Mouse (Mus musculus) hindbrain, embryonic 14.5 days (tissue): ENCODE data around the gene Zfp637. TPM values are rescaled to one million over a fixed set of nuclear protein-coding genes. Genes with fewer than 3 reads are reported as not detected.
"Not testable (repeated sequence)": the region's sequence is repeated elsewhere in the genome, so short reads cannot be mapped to it uniquely, and the experiment has no call there.

ENCODE experiments used
- ATAC-seq: fragments of 200-750 bp; cut with Nextera tagmentation; 2 replicates; pipeline ENCODE4 v1.8.0; 2017; ENCODE audit warnings: moderate number of reproducible peaks, mild to moderate bottlenecking, moderate TSS enrichment, moderate library complexity; ENCODE audit not compliant: low FRiP score
- DNase-seq: peaks from one replicate; pipeline ENCODE4 v3.0.0-alpha.2; 2015; ENCODE audit warnings: low spot score
- H3K27ac ChIP-seq: fragments of 300-500 bp; sonication (generic); 2 replicates; pipeline ENCODE4 v1.5.1; 2014; ENCODE audit warnings: mild to moderate bottlenecking, moderate library complexity
- H3K27me3 ChIP-seq: fragments of 300-500 bp; sonication (generic); 2 replicates; pipeline ENCODE4 v1.6.1; 2014; ENCODE audit warnings: mild to moderate bottlenecking, low read length, mixed read lengths; ENCODE audit not compliant: control insufficient read depth, insufficient read depth
- H3K36me3 ChIP-seq: fragments of 300-500 bp; sonication (generic); replicated peaks from 2 replicates; pipeline ENCODE4 v1.6.1; 2014; ENCODE audit not compliant: control insufficient read depth, insufficient read depth
- H3K4me1 ChIP-seq: fragments of 300-500 bp; sonication (generic); replicated peaks from 2 replicates; pipeline ENCODE4 v1.6.1; 2014; ENCODE audit warnings: antibody characterized with exemption, low read length, mixed read lengths; ENCODE audit not compliant: control insufficient read depth, insufficient read depth
- H3K4me2 ChIP-seq: fragments of 300-500 bp; sonication (generic); replicated peaks from 2 replicates; pipeline ENCODE4 v1.6.1; 2014; ENCODE audit warnings: mild to moderate bottlenecking, moderate library complexity
- H3K4me3 ChIP-seq: fragments of 300-500 bp; sonication (generic); replicated peaks from 2 replicates; pipeline ENCODE4 v1.5.1; 2014; ENCODE audit warnings: mild to moderate bottlenecking, low read length
- H3K9ac ChIP-seq: fragments of 300-500 bp; sonication (generic); 2 replicates; pipeline ENCODE4 v1.6.1; 2014
- H3K9me3 ChIP-seq: fragments of 300-500 bp; sonication (generic); 2 replicates; pipeline ENCODE4 v1.6.1; 2016; ENCODE audit warnings: low read length; ENCODE audit not compliant: control insufficient read depth
- WGBS: fragments of 180-500 bp; shearing (Covaris S2); extraction: QIAGEN DNeasy Blood & Tissue Kit; methylation state at CpG from one replicate; pipeline ENCODE4 v1.1.7; 2014; 5-methylcytosine and 5-hydroxymethylcytosine counted together
- polyA plus RNA-seq: library from polyadenylated mRNA; unstranded; fragments of >200 nt; fragmentation: Nextera tagmentation; extraction: Ambion mirVana; gene quantifications from 2 replicates; pipeline ENCODE4 v1.2.1, GENCODE M21; 2014

Zfp637 gene
- polyA plus RNA-seq, 1 experiment from 2014 or later: 145 TPM

GRCm38 (mm10) chr6:117817108-117817541, 23.9 kb upstream of the Zfp637 start:
- H3K4me3 ChIP-seq: no peak overlapping the region
- no peak for DNase-seq
- WGBS: 72% methylated on average over 5 of the region's 5 CpGs
- no peak for ATAC-seq
- H3K36me3 ChIP-seq: no peaks in the 10 kb centered on the region
- H3K9me3 ChIP-seq: no peaks in the 10 kb centered on the region
- no peak overlapping the region for H3K9ac ChIP-seq
- no peak overlapping the region for H3K4me2 ChIP-seq
- no peaks in the 10 kb centered on the region for H3K27me3 ChIP-seq
- no peak overlapping the region for H3K27ac ChIP-seq
- H3K4me1 ChIP-seq: no peaks in the 10 kb centered on the region

- H3K27ac ChIP-seq: no peak overlapping the region
- H3K9me3 ChIP-seq: no peaks in the 10 kb centered on the region
- no peak for DNase-seq
- peaks cover 4% of the 10 kb centered on the region for H3K27me3 ChIP-seq
- no peaks in the 10 kb centered on the region for H3K36me3 ChIP-seq
- no peak overlapping the region for H3K9ac ChIP-seq
- ATAC-seq: no peak
- no peak overlapping the region for H3K4me3 ChIP-seq
- H3K4me2 ChIP-seq: no peak overlapping the region
- WGBS: 80% methylated on average over 14 of the region's 14 CpGs
- no peaks in the 10 kb centered on the region for H3K4me1 ChIP-seq
Observed at GRCm38 (mm10) chr6:117820327-117820726, 20.7 kb upstream of the Zfp637 start.

- Histone ChIP-seq H3K4me1 (no peaks in the 10 kb centered on the region), H3K27me3 (peaks cover 4% of the 10 kb centered on the region), H3K9ac (no peak overlapping the region), H3K4me2 (no peak overlapping the region), H3K27ac (no peak overlapping the region), H3K9me3 (no peaks in the 10 kb centered on the region), H3K36me3 (no peaks in the 10 kb centered on the region), H3K4me3 (no peak overlapping the region)
- DNase-seq: peak; percentile 91
- WGBS: 18% methylated on average over 4 of the region's 4 CpGs
- ATAC-seq: peak; percentile 77; the same call in 1 of the 2 replicates
Observed at GRCm38 (mm10) chr6:117825369-117825768, 15.6 kb upstream of the Zfp637 start.

GRCm38 (mm10) chr6:117828273-117828672, 12.7 kb upstream of the Zfp637 start:
- ATAC-seq: no peak
- Histone ChIP-seq H3K36me3 (no peaks in the 10 kb centered on the region), H3K27ac (no peak overlapping the region), H3K9ac (no peak overlapping the region), H3K27me3 (peaks cover 4% of the 10 kb centered on the region), H3K4me1 (no peaks in the 10 kb centered on the region), H3K4me3 (no peak overlapping the region), H3K4me2 (no peak overlapping the region), H3K9me3 (no peaks in the 10 kb centered on the region)
- WGBS: 21% methylated on average over 9 of the region's 9 CpGs
- peak; percentile 70 for DNase-seq

- Histone ChIP-seq H3K9ac (peak overlapping the region; percentile 100), H3K27me3 (no peaks in the 10 kb centered on the region), H3K4me2 (peak overlapping the region; percentile 83), H3K9me3 (no peaks in the 10 kb centered on the region), H3K4me3 (peak overlapping the region; percentile 98), H3K36me3 (peaks cover 36% of the 10 kb centered on the region), H3K27ac (peak overlapping the region; percentile 98), H3K4me1 (peaks cover 10% of the 10 kb centered on the region)
- ATAC-seq (0 out of 2 replicates have a peak, but pooled peaks have one; percentile 1), DNase-seq (peak; percentile 36)
- 18% methylated on average over 12 of the region's 12 CpGs for WGBS
Observed at GRCm38 (mm10) chr6:117841511-117841955, 553 bp downstream of the Zfp637 start.

GRCm38 (mm10) chr6:117844597-117844996, 3.6 kb downstream of the Zfp637 start:
- WGBS: 95% methylated on average over 9 of the region's 9 CpGs
- H3K36me3 ChIP-seq: peaks cover 66% of the 10 kb centered on the region
- no peak overlapping the region for H3K4me3 ChIP-seq
- DNase-seq (no peak), ATAC-seq (no peak)
- no peak overlapping the region for H3K9ac ChIP-seq
- H3K4me2 ChIP-seq: no peak overlapping the region
- peaks cover 10% of the 10 kb centered on the region for H3K4me1 ChIP-seq
- no peaks in the 10 kb centered on the region for H3K9me3 ChIP-seq
- H3K27ac ChIP-seq: no peak overlapping the region
- H3K27me3 ChIP-seq: no peaks in the 10 kb centered on the region

- peaks cover 69% of the 10 kb centered on the region for H3K36me3 ChIP-seq
- not testable (repeated sequence) for H3K27me3 ChIP-seq, H3K9ac ChIP-seq, ATAC-seq, DNase-seq, H3K9me3 ChIP-seq, H3K27ac ChIP-seq, H3K4me3 ChIP-seq, H3K4me2 ChIP-seq, H3K4me1 ChIP-seq
- 91% methylated on average over 4 of the region's 4 CpGs for WGBS
Observed at GRCm38 (mm10) chr6:117846671-117847070, 5.7 kb downstream of the Zfp637 start.

GRCm38 (mm10) chr6:117847772-117848171, 6.8 kb downstream of the Zfp637 start:
- peaks cover 69% of the 10 kb centered on the region for H3K36me3 ChIP-seq
- DNase-seq (no peak), ATAC-seq (no peak)
- WGBS: 94% methylated on average over 2 of the region's 2 CpGs
- H3K4me1 ChIP-seq: no peaks in the 10 kb centered on the region
- no peaks in the 10 kb centered on the region for H3K9me3 ChIP-seq
- no peak overlapping the region for H3K4me3 ChIP-seq
- no peak overlapping the region for H3K4me2 ChIP-seq
- no peak overlapping the region for H3K9ac ChIP-seq
- no peak overlapping the region for H3K27ac ChIP-seq
- no peaks in the 10 kb centered on the region for H3K27me3 ChIP-seq

GRCm38 (mm10) chr6:117848577-117848976, 7.6 kb downstream of the Zfp637 start:
- Histone ChIP-seq H3K4me1 (no peaks in the 10 kb centered on the region), H3K9ac (no peak overlapping the region), H3K36me3 (peaks cover 63% of the 10 kb centered on the region), H3K9me3 (no peaks in the 10 kb centered on the region), H3K4me2 (no peak overlapping the region), H3K27ac (no peak overlapping the region), H3K27me3 (no peaks in the 10 kb centered on the region), H3K4me3 (no peak overlapping the region)
- ATAC-seq (no peak), DNase-seq (no peak)
- WGBS: 94% methylated on average over 5 of the region's 5 CpGs

GRCm38 (mm10) chr6:117851747-117852146, 10.8 kb downstream of the Zfp637 start:
- H3K9ac ChIP-seq: no peak overlapping the region
- DNase-seq (no peak), ATAC-seq (no peak)
- no peak overlapping the region for H3K4me3 ChIP-seq
- 62% methylated on average over 2 of the region's 2 CpGs for WGBS
- peaks cover 31% of the 10 kb centered on the region for H3K36me3 ChIP-seq
- H3K9me3 ChIP-seq: no peaks in the 10 kb centered on the region
- H3K27me3 ChIP-seq: no peaks in the 10 kb centered on the region
- no peak overlapping the region for H3K27ac ChIP-seq
- no peaks in the 10 kb centered on the region for H3K4me1 ChIP-seq
- H3K4me2 ChIP-seq: no peak overlapping the region
